Mouse (Mus musculus): ENCODE measurements around the gene Map4k2. TPM values are rescaled to one million over a fixed set of nuclear protein-coding genes. Genes with fewer than 3 reads are reported as not detected.

The Map4k2 gene
- polyA plus RNA-seq, 1 experiment from 2014 or later = 5.2 TPM

DNA sequence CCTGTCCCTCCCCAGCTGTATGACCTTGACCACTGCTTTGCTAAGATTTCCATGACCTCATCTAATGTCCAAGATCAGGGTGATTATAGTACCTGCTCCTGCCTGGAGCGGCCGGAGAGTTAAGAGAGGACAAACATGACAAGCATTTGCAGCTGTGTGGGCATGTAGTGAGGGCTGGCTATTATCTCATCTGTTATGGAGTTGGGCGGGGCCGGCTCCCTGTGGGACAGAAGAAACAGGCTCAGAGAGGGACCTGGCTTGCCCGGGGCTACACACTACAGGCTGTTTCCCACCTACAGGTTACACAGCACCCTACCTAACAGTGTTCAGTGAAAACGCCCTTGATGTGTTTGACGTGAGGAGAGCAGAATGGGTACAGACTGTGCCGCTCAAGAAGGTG, 19.6 kb upstream of the Map4k2 start:
- no peak overlapping the region for H3K4me3 ChIP-seq (ENCODE audit: low read depth, low read length)
- TF ChIP-seq CTCF (IDR thresholded peaks at IDR 0.05; ENCODE audit: low read depth) (no peak), EP300 (optimal IDR thresholded peaks at IDR 0.05) (no peak)
- peak overlapping the region; percentile 41; the same call in 1 of the 2 replicates for H3K9ac ChIP-seq (ENCODE audit: low read length)
- 44% methylated on average over 8 of the region's 8 CpGs for WGBS
- no peaks in the 10 kb centered on the region for H3K4me1 ChIP-seq (replicated peaks; ENCODE audit: control insufficient read depth, insufficient read depth)
- peaks cover 25% of the 10 kb centered on the region for H3K36me3 ChIP-seq (ENCODE audit: control insufficient read depth, insufficient read depth, low read length)
- ATAC-seq (ENCODE audit: low FRiP score, low TSS enrichment) = peak; percentile 60
- H3K27ac ChIP-seq (replicated peaks) = peak overlapping the region; percentile 82
- no peaks in the 10 kb centered on the region for H3K9me3 ChIP-seq (ENCODE audit: control insufficient read depth, low read length)
- no peak overlapping the region for H3K4me2 ChIP-seq (replicated peaks; ENCODE audit: low read depth)
- DNase-seq (ENCODE audit: low spot score) = peak; percentile 47
- H3K27me3 ChIP-seq (ENCODE audit: control insufficient read depth, insufficient read depth, low read length) = no peaks in the 10 kb centered on the region

- DNase-seq (ENCODE audit: low spot score) = peak; percentile 63
- Histone ChIP-seq H3K4me2 (replicated peaks; ENCODE audit: low read depth) (peak overlapping the region; percentile 27), H3K27me3 (ENCODE audit: control insufficient read depth, insufficient read depth, low read length) (no peaks in the 10 kb centered on the region), H3K9me3 (ENCODE audit: control insufficient read depth, low read length) (no peaks in the 10 kb centered on the region), H3K36me3 (ENCODE audit: control insufficient read depth, insufficient read depth, low read length) (peaks cover 19% of the 10 kb centered on the region), H3K27ac (replicated peaks) (peak overlapping the region; percentile 82), H3K4me1 (replicated peaks; ENCODE audit: control insufficient read depth, insufficient read depth) (no peaks in the 10 kb centered on the region), H3K4me3 (ENCODE audit: low read depth, low read length) (no peak overlapping the region), H3K9ac (ENCODE audit: low read length) (peak overlapping the region; percentile 41; the same call in 1 of the 2 replicates)
- WGBS = 49% methylated on average over 33 of the region's 33 CpGs
- peak; percentile 82 for ATAC-seq (ENCODE audit: low FRiP score, low TSS enrichment)
- TF ChIP-seq CTCF (IDR thresholded peaks at IDR 0.05; ENCODE audit: low read depth) (no peak), EP300 (optimal IDR thresholded peaks at IDR 0.05) (no peak)
These were observed 18.9 kb upstream of the Map4k2 start for GRCm38 (mm10) chr19:6321786-6322621.

GRCm38 (mm10) chr19:6324751-6325150, 16.2 kb upstream of the Map4k2 start:
- TF ChIP-seq CTCF (IDR thresholded peaks at IDR 0.05; ENCODE audit: low read depth) (no peak), EP300 (optimal IDR thresholded peaks at IDR 0.05) (no peak)
- no peak overlapping the region for H3K4me3 ChIP-seq (ENCODE audit: low read depth, low read length)
- 78% methylated on average over 9 of the region's 9 CpGs for WGBS
- H3K27me3 ChIP-seq (ENCODE audit: control insufficient read depth, insufficient read depth, low read length) = no peaks in the 10 kb centered on the region
- ATAC-seq (ENCODE audit: low FRiP score, low TSS enrichment) (no peak), DNase-seq (ENCODE audit: low spot score) (no peak)
- H3K36me3 ChIP-seq (ENCODE audit: control insufficient read depth, insufficient read depth, low read length) = peaks cover 3% of the 10 kb centered on the region; the same call in 1 of the 2 replicates
- no peak overlapping the region for H3K27ac ChIP-seq (replicated peaks)
- H3K9ac ChIP-seq (ENCODE audit: low read length) = no peak overlapping the region
- H3K4me1 ChIP-seq (replicated peaks; ENCODE audit: control insufficient read depth, insufficient read depth) = no peaks in the 10 kb centered on the region
- H3K4me2 ChIP-seq (replicated peaks; ENCODE audit: low read depth) = no peak overlapping the region
- no peaks in the 10 kb centered on the region for H3K9me3 ChIP-seq (ENCODE audit: control insufficient read depth, low read length)

GRCm38 (mm10) chr19:6331178-6331577, 9.8 kb upstream of the Map4k2 start:
- 43% methylated on average over 5 of the region's 5 CpGs for WGBS
- no peaks in the 10 kb centered on the region for H3K9me3 ChIP-seq (ENCODE audit: control insufficient read depth, low read length)
- no peak overlapping the region for H3K4me2 ChIP-seq (replicated peaks; ENCODE audit: low read depth)
- H3K4me1 ChIP-seq (replicated peaks; ENCODE audit: control insufficient read depth, insufficient read depth) = no peaks in the 10 kb centered on the region
- ATAC-seq (ENCODE audit: low FRiP score, low TSS enrichment) (no peak), DNase-seq (ENCODE audit: low spot score) (no peak)
- no peak for TF ChIP-seq CTCF (IDR thresholded peaks at IDR 0.05; ENCODE audit: low read depth)
- no peak for TF ChIP-seq EP300 (optimal IDR thresholded peaks at IDR 0.05)
- H3K27ac ChIP-seq (replicated peaks) = no peak overlapping the region
- no peak overlapping the region for H3K4me3 ChIP-seq (ENCODE audit: low read depth, low read length)
- no peak overlapping the region; the same call in 1 of the 2 replicates for H3K9ac ChIP-seq (ENCODE audit: low read length)
- H3K27me3 ChIP-seq (ENCODE audit: control insufficient read depth, insufficient read depth, low read length) = no peaks in the 10 kb centered on the region
- H3K36me3 ChIP-seq (ENCODE audit: control insufficient read depth, insufficient read depth, low read length) = no peaks in the 10 kb centered on the region

GRCm38 (mm10) chr19:6331719-6332516, 9.0 kb upstream of the Map4k2 start:
- Histone ChIP-seq H3K4me3 (ENCODE audit: low read depth, low read length) (no peak overlapping the region), H3K27me3 (ENCODE audit: control insufficient read depth, insufficient read depth, low read length) (no peaks in the 10 kb centered on the region), H3K36me3 (ENCODE audit: control insufficient read depth, insufficient read depth, low read length) (0 out of 2 replicates have a peak, but pooled peaks cover under 1% of the 10 kb centered on the region), H3K27ac (replicated peaks) (no peak overlapping the region), H3K4me2 (replicated peaks; ENCODE audit: low read depth) (peak overlapping the region; percentile 42), H3K9me3 (ENCODE audit: control insufficient read depth, low read length) (no peaks in the 10 kb centered on the region), H3K4me1 (replicated peaks; ENCODE audit: control insufficient read depth, insufficient read depth) (no peaks in the 10 kb centered on the region), H3K9ac (ENCODE audit: low read length) (peak overlapping the region; percentile 38)
- WGBS = 19% methylated on average over 13 of the region's 13 CpGs
- no peak for ATAC-seq (ENCODE audit: low FRiP score, low TSS enrichment)
- peak; percentile 67 for DNase-seq (ENCODE audit: low spot score)
- TF ChIP-seq CTCF (IDR thresholded peaks at IDR 0.05; ENCODE audit: low read depth) (peak; percentile 97), EP300 (optimal IDR thresholded peaks at IDR 0.05) (no peak)

Data from stomach, postnatal 0 days (tissue).